Comparison of ENCODE assay signal across 23 mouse cellular contexts in genomic region chrX:101750144-101750543, GRCm38 (mm10). TPM values are rescaled to one million over a fixed set of nuclear protein-coding genes. Genes with fewer than 3 reads are reported as not detected.
"Had no signal": no experiment of that assay in that cellular context is flagged by ENCODE, and none has a peak within 500 bp of the region (broad histone marks: within the 10 kb centered on the region; RNA-seq: fewer than 3 reads in every experiment).

No protein-coding gene starts in this region.

- ATAC-seq: liver, embryonic 12.5 days; midbrain, embryonic 15.5 days had no signal

- H3K9me3 ChIP-seq: limb, embryonic 15.5 days; liver, embryonic 12.5 days; midbrain, embryonic 15.5 days; neural tube, embryonic 12.5 days had no signal

- H3K4me3 ChIP-seq: limb, embryonic 15.5 days; liver, embryonic 12.5 days; midbrain, embryonic 15.5 days; neural tube, embryonic 12.5 days had no signal

- H3K27me3 ChIP-seq: neural tube, embryonic 12.5 days had no signal

- DNase-seq: kidney, postnatal 36 days; layer of hippocampus, adult 9-11 months; layer of hippocampus, postnatal 36 days; lung, embryonic 14.5 days; lung, postnatal 10 days; lung, postnatal 4 days; right cerebral cortex, postnatal 14 days; thymus, postnatal 4 days had no signal

- H3K36me3 ChIP-seq: limb, embryonic 15.5 days; liver, embryonic 12.5 days; midbrain, embryonic 15.5 days; neural tube, embryonic 12.5 days had no signal

- H3K27ac ChIP-seq: kidney, postnatal 0 days; limb, embryonic 15.5 days; liver, embryonic 12.5 days; midbrain, embryonic 15.5 days; neural tube, embryonic 12.5 days had no signal

- H3K4me2 ChIP-seq: limb, embryonic 15.5 days; liver, embryonic 12.5 days; lung, embryonic 14.5 days; midbrain, embryonic 11.5 days; midbrain, embryonic 15.5 days; neural tube, embryonic 12.5 days had no signal

- H3K4me1 ChIP-seq: limb, embryonic 15.5 days; liver, embryonic 12.5 days; midbrain, embryonic 15.5 days; neural tube, embryonic 12.5 days had no signal

- H3K9ac ChIP-seq: limb, embryonic 15.5 days; liver, embryonic 12.5 days; lung, embryonic 14.5 days; midbrain, embryonic 15.5 days; neural tube, embryonic 12.5 days had no signal

RNA-seq across cellular contexts. Expression of gene Cxcr3, which starts 16.1 kb away (rescaled TPM):
- total RNA-seq: layer of hippocampus, adult 18-20 months; layer of hippocampus, postnatal 36 days; left cerebral cortex, postnatal 25 days had no signal
- polyA plus RNA-seq: limb, embryonic 11.5 days had no signal

RNA-seq across cellular contexts. Expression of gene Gm4779, which starts 44.1 kb away (rescaled TPM):
- total RNA-seq: megakaryocyte, adult 5-6 weeks; monocyte, adult 5-6 weeks; neutrophil, adult 5-6 weeks had no signal
- polyA plus RNA-seq: limb, embryonic 11.5 days; lung, embryonic 14.5 days; midbrain, embryonic 11.5 days; spleen, adult 2 months; stomach, embryonic 16.5 days had no signal

RNA-seq across cellular contexts. Expression of gene 8030474K03Rik, which starts 44.3 kb away (rescaled TPM):
- total RNA-seq: layer of hippocampus, adult 18-20 months; layer of hippocampus, postnatal 36 days; left cerebral cortex, adult 8-10 months; left cerebral cortex, postnatal 25 days; megakaryocyte, adult 5-6 weeks; monocyte, adult 5-6 weeks; neutrophil, adult 5-6 weeks had no signal
- polyA plus RNA-seq: limb, embryonic 11.5 days; lung, embryonic 14.5 days; midbrain, embryonic 11.5 days; midbrain, embryonic 15.5 days; neural tube, embryonic 12.5 days; spleen, adult 2 months had no signal
